Mouse (Mus musculus) T-helper 17 cell (primary cell): Measurements from ENCODE around the gene Tent4b.

Experiments
- in situ Hi-C, 2 experiments: fragments of 300-600 bp; cut with MboI, MseI; formaldehyde crosslinking; loops; 1 replicate in 1 of 2; 2 replicates in 1 of 2; pipeline ENCODE4 v1.15.1; 2025; ENCODE audit warnings: high pct_unique_total_duplicates in 2 of 2

Tent4b gene

GRCm38 (mm10) chr8:88198945-88199571, at the start of gene Tent4b:
Gene Tent4b (plus strand): TSS chr8:88199213.
- in situ Hi-C loops: no loop called here

DNA sequence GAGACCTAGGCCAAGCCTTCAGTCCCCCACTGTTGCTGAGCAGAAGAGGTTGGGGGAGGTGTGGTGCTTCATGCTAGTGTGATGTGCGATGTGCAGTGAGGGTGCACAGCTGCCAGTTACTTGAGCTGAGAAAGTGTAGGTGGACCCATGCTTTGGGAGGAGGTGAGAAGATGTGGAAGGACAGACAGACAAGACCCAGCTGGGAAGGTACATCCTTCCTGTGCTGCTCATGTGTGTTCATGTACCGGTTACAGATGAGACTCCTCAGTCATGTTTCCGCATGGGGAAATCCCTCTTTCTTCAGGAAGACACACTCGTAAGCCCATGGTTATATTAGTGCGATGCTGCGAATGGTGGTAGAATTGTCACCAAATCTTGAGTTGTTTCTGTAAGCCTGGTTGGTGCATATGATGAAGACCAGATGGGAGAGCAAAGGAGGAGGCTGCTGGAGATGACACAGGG, 48.1 kb upstream of the Tent4b start:
- in situ Hi-C loops: no loop called here

- in situ Hi-C loops: loop anchor here in 1 of 2 experiments (5.0 kb wide), 1 partner anchor 77 kb away; no protein-coding TSS in a partner anchor
Observed at GRCm38 (mm10) chr8:88160237-88160995, 38.6 kb upstream of the Tent4b start.

- in situ Hi-C loops: loop anchor here in 1 of 2 experiments (5.0 kb wide), 1 partner anchor 76 kb away; no protein-coding TSS in a partner anchor
Observed at GRCm38 (mm10) chr8:88161439-88161838, 37.6 kb upstream of the Tent4b start.

DNA sequence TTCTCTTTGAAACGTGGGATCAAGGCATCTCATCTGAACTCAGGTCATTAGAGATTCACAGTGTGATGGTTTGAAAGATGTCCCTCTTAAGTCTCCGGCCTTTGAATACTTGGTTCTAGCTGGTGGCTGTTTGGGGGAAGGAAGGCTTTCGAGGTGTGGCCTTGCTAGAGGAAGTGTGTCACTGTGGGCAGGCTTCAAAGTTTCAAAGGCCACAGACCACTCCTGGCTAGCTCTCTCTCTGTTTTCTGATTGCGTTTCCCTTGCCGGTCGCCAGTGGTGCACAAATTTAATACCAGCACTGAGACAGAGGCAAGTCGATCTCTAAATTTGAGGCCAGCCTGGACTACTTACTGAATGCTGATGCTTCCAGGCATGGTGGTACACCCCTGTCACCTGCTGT, 23.7 kb upstream of the Tent4b start:
- in situ Hi-C loops: no loop called here

DNA sequence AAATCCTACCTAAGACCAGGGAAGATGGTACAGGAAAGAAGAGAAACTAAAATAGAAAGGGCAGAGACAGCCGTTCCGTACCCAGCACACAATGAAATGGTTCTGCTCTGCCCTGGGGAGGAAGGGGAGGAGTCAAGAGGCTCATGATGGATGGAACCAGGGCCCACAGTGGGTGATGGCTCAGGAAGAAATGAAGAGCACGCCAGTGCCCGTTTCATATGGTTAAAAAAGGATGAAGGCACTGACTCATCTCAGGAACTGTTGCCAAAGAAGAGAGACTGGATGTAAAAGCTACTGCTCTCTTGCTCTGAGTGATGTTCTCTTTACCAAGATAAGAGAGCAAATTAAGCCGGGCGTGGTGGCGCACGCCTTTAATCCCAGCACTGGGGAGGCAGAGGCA, 21.7 kb upstream of the Tent4b start:
- in situ Hi-C loops: no loop called here

DNA sequence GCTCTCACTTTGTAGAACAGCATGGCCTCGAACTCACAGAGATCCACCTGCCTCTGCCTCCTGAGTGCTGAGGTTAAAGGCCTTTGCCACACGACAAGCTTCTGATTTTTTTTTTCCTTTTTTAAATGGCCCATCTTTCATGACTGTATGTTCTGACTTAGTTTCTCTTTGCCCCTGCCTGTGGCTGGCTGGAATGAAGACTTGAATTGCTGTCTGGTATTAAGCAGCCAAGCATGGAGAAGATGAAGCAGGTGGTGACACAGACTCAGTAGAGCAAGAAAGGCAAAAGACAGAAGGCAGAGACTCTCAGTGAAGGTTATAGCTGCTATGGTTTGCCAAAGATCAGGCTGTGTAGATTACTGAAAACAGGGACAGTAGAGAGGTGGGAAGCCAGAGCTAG, 15.9 kb upstream of the Tent4b start:
- in situ Hi-C loops: no loop called here

DNA sequence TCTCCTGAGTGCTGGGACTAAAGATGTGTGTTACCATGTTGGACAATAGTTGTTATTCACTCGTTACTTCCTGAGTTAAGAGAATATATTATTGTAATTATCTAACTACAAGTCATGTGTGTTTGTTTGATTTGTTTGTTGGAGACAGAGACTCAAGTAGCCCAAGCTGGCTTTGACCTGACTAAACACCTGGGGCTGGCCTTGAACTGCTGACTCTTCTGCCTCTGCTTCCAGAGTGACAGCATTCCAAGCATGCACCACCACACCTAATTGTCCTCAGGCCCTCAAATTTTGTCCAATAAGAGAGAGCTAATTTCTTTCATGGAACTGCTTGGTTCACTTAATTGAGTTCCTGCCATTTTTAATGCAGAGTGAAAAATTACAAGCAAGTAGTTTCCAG, 14.1 kb upstream of the Tent4b start:
- in situ Hi-C loops: no loop called here

DNA sequence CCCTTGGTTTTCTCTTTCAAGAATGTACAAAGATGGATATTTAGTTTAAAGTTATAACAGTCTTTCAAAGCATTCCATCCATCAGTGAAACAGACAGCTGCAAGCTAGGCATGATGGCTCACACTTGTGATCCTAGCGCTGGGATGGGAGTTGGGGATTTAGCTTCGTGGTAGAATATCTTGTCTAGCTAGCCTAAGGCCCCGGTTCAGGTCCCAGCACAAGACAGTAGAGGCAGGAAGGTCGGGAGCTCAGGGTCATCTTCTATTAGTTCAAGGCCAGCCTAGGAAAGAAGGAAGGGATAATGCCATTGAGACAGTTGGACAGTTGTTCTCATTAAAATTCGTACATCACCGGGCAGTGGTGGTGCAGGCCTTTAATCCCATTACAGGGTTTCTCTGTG, 13.3 kb upstream of the Tent4b start:
- in situ Hi-C loops: no loop called here

- in situ Hi-C loops: no loop called here
Observed at GRCm38 (mm10) chr8:88197328-88197727, 1.7 kb upstream of the Tent4b start.

DNA sequence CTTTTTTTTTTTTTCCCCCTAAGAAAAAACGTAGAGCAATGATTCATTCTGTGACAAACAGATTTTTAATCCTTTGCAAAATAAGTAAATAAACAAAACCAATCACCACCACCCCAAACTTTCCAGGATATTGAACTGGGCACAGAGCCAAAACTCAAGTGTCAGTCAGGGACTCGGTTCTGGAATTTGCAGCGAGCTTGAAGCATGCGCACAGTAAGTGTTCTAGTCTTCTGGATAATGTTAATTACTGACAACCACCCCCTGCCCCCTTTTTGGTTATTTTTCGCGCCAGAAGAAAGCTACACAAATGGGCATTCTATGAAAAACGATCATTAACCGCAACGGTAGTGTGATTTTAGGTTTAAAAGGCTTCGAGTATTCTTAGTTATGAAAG, 465 bp upstream of the Tent4b start:
- in situ Hi-C loops: no loop called here

DNA sequence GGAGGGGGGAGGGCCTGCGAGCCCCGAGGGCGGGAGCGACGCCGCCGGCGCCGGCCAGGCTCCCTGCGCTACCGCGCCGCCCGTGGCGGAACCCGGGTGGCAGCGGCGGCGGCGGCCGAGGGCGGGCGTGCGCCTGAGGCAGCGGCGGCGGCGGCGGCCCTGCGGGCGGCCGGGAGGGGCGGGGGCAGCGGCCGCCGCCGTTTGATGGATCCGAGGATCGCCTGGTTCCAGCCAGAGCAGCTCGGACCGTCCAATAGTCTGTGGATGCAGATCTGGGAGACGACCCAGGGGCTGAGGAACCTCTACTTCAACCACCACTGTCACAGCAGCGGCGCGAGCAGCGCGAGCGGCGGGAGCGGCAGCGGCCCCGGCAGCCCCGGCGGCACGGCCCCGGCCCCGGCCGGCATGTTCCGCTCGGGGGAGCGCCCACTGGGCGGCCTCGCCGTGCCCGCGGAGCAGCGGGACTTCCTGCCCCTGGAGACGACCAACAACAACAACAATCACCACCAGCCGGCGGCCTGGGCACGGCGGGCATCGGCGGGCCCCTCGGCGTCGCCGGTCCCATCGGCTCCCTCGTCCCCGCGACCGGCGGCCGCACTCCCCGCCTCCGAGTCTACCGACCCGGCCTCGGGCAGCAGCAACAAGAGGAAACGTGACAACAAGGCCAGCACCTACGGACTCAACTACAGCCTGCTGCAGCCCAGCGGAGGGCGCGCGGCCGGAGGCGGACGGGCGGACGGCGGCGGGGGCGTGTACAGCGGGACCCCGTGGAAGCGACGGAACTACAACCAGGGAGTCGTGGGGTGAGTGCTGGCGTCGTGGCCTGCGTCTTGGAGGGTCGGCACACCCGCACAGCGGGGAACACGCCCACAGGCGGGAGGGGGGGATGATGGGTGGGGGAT, 938 bp downstream of the Tent4b start:
- in situ Hi-C loops: loop anchor here in 1 of 2 experiments (25.0 kb wide), 1 partner anchor 837 kb away; the partner anchor contains the start of gene Sall1

DNA sequence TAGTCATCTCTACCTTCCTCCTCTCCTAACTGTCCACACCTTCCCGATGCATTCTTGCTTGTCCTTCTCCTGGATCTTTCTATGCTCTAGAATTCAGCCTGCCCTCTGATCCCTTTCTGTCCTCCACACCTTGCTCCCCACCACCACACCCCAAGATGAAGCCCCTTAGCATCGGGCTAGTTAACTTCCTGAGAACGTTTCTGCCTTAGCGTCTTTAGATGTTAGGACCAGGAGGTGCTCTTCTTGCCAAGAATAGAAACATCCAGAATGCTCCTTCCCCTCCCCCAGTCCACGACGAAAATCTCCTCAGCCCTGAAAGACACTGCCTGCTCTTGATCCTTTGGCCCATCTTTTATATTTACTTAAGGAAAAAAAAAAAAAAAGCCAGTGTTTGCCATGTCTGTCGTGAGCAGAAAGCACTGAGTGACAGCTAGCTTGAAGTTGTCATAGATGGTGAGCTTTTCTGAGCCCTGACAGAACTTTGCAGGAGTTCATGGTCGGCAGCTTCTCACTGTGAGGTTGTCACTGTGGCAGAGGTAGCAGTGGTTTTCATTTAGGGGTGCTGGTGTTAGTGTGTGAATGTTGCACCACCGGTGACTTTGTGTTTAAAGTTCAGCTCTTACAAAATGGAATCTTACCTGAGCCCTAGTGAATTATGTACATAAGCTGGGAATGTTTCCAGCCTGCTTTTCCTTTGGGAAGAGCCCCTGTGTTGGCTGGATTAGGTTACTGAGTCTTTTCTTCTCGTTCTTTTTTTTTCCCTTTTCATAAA, 1.9 kb downstream of the Tent4b start:
- in situ Hi-C loops: loop anchor here in 1 of 2 experiments (25.0 kb wide), 1 partner anchor 836 kb away; the partner anchor contains the start of gene Sall1

DNA sequence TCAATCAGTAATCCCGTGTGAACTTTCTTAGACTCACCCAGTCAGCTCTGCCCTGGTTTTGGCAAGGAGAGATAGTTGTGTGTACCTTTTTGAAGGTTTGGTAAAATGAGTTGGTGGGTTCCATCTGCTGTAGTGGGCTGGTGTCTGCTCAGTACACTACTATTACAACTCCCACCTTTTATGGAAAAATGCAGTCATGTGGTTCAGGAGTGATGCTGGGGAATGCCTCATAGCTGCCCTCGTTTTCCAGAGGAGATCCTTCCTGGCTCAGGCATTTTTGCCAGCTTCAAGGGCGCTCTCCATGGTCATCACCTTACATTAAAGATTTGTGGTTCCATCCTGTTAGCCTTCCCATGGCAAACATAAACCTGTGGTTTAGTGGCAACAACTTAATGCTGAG, 2.6 kb downstream of the Tent4b start:
- in situ Hi-C loops: loop anchor here in 1 of 2 experiments (25.0 kb wide), 1 partner anchor 836 kb away; the partner anchor contains the start of gene Sall1

DNA sequence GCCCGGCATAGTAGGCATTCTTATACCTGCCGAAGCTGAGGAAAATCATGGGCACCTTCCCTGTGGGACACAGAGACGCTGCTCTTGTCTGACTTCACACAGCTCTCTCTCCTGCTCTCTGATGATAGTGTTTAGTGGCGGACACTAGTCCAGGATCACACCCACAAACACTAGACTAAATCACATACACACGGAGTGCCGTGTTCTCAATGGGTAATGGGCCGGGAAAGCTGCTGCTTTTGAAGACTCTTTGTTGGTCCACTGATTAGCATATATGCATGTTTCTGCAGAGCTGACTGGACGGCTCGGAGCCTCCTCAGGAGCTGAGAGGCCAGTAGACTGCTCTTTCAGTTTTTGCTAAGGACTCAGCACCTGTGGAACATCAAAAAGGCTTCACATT, 7.0 kb downstream of the Tent4b start:
- in situ Hi-C loops: loop anchor here in 1 of 2 experiments (25.0 kb wide), 1 partner anchor 831 kb away; the partner anchor contains the start of gene Sall1

- in situ Hi-C loops: loop anchor here in 1 of 2 experiments (25.0 kb wide), 1 partner anchor 830 kb away; the partner anchor contains the start of gene Sall1
Observed at GRCm38 (mm10) chr8:88207121-88207821, 8.3 kb downstream of the Tent4b start.

DNA sequence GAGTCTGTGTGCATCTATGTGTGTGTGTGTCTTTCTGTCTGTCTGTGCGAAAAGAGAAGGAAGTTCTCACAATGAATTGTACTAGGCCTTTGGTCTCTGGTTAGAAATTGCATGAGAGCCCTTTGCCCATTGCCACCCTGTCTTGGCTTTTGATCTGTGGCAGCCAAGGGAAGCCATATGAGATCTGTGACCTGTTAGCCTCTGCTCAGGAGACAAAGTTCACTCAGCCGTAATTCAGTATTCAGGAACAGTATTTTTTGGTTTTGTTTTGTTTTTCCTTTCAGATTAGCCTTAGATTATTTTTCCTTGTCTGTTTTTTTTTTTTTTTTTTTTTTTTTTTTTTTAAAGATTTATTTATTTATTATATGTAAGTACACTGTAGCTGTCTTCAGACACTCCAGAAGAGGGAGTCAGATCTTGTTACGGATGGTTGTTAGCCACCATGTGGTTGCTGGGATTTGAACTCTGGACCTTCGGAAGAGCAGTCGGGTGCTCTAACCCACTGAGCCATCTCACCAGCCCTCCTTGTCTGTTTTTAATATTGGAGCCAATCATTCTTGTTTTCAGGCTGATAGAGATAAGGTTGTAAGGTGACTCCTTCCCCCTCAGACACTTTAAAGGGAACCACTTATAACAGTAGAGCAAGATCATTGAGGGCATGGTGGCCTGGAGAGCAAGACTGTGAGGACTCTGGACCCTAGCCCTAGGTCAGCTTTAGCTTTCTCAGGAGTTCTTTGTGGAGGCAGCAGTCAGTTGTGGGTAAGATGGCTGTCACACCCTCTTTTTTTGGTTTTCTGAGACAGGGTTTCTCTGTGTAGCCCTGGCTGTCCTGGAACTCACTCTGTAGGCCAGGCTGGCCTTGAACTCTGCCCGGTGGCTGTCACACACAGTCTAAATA, 11.2 kb downstream of the Tent4b start:
- in situ Hi-C loops: loop anchor here (10.0 to 25.0 kb wide), 2 partner anchors 827 to 1335 kb away; partner anchors contain the start of gene Sall1 (in 1 of the 2)

GRCm38 (mm10) chr8:88221353-88221752, 22.3 kb downstream of the Tent4b start:
- in situ Hi-C loops: loop anchor here in 1 of 2 experiments (25.0 kb wide), 1 partner anchor 816 kb away; the partner anchor contains the start of gene Sall1

- in situ Hi-C loops: no loop called here
Observed at GRCm38 (mm10) chr8:88225358-88225757, 26.3 kb downstream of the Tent4b start.
